Mouse (Mus musculus): ENCODE data around the gene Cpt1c.
A peak's percentile ranks its signal among the peaks of the same experiment; 100 is the strongest.

Gene Cpt1c

DNA sequence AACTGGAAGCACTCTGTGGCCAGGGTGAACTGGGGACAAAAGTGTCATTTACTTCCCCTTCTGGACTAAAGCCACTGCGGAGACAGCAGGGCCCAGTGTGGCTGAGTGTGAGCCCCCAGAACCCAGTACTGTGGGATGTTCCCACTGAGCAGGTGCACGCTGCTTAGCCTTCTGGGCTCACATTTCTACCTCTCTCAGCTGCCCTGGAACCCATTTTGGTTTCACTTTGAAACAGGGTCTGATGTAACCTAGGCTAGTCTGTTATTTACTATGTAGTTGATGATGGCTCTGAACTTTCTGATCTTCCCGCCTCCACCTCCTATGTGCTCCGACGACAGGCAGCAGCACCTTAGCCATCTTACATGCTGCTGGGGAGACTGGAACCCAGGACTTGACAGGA is 11.8 kb downstream of the Cpt1c start:
- DNase-seq (ENCODE audit: low spot score in 2 of 2), result no peak

DNA sequence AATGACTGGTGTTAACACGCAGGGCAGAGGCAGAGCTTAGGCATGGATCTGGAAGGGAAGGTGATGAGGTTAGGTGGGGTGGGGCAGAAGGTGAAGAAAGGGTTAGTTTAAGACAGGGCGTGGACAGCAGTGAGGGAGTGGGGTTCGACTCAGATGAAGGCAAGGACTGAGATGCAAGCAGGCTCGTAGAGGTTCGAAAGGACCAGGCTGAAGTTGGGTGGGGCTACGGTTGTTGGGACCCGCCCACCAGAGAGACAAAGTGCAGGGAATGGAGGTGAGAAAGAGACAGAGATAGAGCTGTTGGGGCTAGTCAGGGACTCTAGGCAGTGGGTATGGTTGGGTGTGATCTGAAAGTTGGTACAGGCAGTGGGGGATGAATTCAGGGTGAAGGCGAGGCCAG is 12.3 kb downstream of the Cpt1c start:
- no peak for DNase-seq (ENCODE audit: low spot score in 2 of 2)

DNA sequence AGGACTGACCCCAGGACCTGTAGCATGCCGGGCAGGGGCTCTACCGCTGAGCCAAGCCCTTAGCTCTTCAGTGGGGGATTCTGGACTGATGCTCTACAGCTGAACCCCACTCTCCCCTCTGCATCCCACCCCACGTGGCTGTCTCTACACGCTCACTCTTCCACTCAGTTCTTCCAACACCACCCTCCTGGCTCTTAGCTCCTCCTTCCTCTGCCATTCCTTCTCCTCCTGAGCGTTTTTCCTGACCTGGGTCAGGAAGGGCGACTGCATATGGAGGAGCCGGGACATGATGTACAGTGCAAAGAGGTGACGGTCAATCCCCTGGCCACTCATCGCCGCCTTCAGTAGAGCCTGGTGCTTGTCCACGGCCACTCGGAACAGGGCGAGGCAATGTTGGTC is 14.1 kb downstream of the Cpt1c start:
- DNase-seq (ENCODE audit: low spot score in 2 of 2), result no peak

DNA sequence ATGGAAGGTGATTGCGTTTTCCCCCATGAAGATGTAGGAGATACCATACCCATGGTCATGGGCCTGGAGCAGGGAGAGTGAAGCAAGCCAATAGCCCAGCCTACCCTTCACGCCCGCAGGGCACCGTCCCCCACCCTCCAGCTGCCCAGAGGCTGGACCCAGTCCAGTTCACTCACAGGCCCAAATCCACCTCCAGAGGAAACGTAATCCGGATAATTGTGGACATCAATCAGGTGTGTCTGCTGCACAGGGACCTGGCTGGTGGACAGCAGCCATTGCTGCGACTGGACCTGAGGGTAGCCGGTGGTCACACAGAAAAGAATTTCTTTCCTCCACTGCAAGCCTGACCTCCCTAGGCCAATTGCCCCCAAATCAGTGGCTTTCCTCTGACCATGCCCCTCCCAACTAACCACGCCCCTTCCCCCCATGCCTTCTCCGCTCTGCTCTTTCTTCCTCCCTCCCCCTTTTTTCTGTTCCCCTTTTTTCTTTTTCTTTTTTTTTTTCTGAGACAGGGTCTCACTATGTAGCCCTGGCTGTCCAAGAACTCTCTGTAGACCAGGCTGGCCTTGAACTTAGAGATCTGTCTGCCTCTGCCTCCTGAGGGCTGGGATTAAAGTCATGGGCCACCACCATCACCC is 14.7 kb downstream of the Cpt1c start:
- no peak for DNase-seq (ENCODE audit: low spot score in 2 of 2)

- DNase-seq (ENCODE audit: low spot score in 2 of 2), result no peak
Observed at GRCm38 (mm10) chr7:44959281-44959680, 15.4 kb downstream of the Cpt1c start.

GRCm38 (mm10) chr7:44958208-44958607 is 16.4 kb downstream of the Cpt1c start:
- DNase-seq (ENCODE audit: low spot score in 2 of 2), result no peak

DNA sequence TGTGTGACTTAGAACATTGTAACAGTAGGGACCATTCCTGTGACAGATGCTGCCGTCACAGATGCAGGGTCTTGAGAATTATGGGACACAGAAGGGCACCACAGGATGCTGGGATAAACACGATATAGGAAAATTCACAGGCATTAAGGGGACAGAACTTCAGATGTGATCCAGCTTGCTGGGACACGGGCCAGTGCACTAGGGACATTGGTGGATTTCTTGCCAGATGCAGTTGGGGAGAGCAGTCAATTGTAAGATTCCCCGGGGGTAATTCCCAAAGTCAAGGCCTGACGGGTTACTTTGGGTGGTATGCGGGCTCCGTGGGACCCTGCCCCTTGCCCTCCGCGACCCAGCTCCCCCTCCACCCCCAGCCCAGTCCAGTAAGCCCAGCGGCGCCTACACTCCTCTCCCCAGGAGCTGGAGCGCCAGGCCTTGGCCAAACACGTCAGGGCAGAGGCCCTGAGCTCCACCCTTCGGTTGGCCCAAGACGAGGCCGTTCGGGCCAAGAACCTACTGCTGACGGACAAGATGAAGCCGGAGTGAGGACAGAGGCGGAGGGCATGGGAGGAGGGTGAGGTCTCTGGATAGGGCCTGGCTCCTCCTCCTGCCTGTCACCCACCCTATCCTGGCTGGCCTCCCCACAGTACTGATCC is 17.3 kb downstream of the Cpt1c start:
- DNase-seq (ENCODE audit: low spot score in 2 of 2), result no peak

DNA sequence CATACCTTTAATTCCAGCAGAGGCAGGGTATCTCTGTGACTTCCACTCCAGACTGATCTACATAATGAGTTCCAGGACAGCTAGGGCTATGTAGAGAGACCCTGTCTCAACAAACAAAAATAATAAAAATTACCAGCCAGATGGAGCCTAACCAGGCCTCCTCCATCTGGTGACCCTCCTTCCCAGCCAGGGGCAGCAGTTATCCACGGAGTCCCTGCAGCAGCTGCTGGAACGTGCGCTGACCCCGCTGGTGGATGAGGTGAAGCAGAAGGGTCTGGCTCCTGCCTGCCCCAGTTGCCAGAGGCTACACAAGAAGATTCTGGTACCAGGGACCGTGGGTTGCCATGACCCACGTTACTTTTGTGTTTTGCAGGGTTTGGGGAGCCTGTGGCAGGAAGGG is 18.4 kb downstream of the Cpt1c start:
- DNase-seq (ENCODE audit: low spot score in 2 of 2), result no peak

GRCm38 (mm10) chr7:44955628-44956027 is 19.0 kb downstream of the Cpt1c start:
- no peak for DNase-seq (ENCODE audit: low spot score in 2 of 2)

- no peak for DNase-seq (ENCODE audit: low spot score in 2 of 2)
Observed at GRCm38 (mm10) chr7:44954091-44954885, 20.4 kb downstream of the Cpt1c start.

- DNase-seq (ENCODE audit: low spot score in 2 of 2), result no peak
Observed at GRCm38 (mm10) chr7:44953561-44953960, 21.1 kb downstream of the Cpt1c start.

DNA sequence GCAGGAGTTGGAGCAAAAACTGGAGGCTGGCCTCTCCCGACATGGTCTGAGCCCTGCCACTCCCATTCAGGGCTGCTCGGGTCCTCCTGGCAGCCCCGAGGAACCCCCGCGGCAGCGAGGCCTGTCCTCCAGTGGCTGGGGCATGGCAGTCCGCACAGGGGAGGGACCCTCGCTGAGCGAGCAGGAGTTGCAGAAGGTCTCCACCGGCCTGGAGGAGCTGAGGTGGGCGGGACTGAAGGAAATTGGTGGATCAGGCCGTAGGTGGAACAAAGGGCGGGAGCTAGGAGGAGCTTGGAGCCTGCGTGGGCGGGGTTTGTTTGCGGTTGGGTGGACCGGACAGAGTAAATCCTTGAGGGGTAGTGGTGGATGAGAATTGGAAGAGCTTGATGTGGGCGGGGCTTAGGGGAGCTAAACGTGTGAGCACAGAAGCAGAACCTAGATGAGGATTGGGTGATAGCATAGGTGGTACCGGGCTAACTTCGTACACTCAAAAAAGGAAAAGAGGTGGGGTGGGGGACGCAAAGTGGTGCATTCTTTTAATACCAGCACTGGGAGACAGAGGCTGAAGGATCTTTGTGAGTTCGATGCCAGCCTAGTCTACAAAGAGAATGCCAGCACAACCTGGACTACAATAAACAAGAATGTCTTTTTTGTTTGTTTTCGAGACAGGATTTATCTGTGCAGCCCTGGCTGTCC is 21.9 kb downstream of the Cpt1c start:
- peak; percentile 78 to 83 for DNase-seq (ENCODE audit: low spot score in 2 of 2)

DNA sequence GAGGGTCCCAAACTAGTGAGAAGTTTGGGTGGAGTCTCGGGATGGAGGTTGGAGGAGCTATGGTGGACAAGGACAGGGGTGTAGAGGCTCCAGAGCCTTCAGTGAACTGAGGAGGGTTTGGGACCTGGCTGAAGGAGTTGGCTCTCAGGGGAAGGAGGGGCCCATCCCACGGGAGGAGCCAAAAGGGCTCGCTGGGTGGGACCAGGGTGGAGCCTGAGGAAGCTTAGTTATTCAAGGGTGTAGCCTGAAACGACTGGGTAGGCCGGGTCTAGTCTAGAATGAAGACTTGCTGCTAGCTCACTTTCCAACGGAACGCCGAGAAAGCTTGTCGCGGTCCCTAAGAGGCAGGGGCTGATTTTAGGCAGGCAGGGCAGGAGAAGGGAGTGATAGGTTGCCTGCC is 22.7 kb downstream of the Cpt1c start:
- DNase-seq (ENCODE audit: low spot score in 2 of 2), result no peak

- no peak for DNase-seq (ENCODE audit: low spot score in 2 of 2)
Observed at GRCm38 (mm10) chr7:44949922-44950321, 24.7 kb downstream of the Cpt1c start.

DNA sequence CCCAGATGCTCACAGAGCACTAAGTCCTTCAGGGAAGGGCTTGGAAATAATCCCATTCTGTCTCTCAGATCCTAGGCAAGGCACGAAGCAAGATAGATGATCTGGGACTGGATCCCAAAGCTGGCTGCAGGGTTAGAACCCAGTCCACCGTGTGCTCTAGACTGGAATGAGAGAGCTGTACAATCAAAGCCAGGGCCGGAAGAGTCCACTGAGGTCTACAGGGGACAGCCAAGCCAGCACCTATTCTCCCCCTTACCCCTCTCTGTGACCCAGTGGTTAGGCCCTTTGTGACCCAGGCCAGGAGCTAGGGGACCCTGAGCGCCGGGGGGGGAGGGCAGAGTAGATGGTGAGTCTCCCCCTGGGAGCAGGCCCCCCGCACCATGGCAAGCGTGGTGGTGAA is 31.7 kb downstream of the Cpt1c start, which contains the start of gene Tsks:
Gene Tsks (plus strand): TSS at position 301 of the 400 bp plus-strand sequence.
- no peak for DNase-seq (ENCODE audit: low spot score in 2 of 2)

DNA sequence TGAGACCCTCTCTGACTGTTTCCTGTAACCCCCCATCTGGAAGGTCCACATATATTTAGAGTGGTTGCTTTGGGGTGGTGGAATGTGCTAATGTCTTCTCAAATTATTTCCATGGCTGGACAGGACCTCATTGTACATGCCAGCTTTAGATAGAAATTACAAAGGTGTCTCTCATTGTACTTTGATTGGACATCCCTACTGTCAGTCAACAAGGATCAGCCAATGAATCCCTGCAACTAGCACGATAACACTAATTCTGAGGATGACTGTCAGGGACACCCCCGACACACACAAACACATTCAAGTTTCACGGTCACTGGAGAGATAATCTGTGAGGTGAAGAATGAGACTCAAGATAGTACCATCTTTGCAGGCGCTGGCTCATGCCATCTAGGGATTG is 36.0 kb downstream of the Cpt1c start:
- DNase-seq (ENCODE audit: low spot score in 2 of 2), result no peak

DNA sequence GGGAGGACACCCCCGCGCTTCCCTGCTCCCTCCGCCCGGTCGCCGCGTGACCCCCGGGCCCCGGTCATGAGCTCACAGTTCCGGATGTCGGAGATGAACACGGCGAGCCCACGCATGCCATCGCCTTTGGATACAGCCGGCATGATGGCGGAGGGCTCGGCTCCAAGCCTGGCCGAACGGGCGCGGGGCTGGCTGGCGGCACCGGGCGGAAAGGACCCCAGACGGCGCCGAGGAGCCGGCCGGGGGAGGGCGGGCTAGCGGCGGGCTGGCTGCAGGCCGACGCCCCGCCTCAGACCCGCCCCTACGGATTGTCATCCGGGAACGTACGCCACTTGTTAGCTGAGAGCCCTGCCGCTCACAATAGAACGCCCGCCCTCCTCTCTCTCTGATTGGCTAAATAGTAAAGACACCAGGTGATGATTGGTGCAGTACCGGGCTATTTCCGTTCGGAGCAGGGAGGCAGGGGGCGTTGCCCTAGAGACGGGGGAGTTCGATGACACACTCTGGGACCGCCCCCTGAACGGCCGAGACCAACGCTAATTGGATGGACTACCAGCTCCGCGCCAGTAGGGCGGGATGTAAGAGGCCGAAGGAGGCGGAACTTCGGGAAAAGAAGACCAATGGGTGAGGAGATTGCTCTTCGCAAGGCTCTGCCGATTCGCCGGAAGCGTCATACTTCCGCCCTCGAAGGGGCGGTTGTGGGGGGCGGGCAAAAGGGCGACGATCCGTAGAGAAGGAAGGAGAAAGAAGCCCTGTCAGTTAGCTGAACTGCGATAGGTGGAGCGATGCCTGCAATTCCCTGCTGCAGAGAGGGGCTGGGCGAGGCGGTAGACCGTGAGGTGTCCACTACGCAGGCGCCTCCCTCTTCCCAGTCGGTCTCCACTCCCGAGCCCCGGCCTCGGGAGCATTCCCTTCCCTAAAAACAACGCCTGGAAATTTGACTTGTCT is 45.2 kb downstream of the Cpt1c start, which contains the start of gene Ap2a1:
Gene Ap2a1 (minus strand): TSS at position 293 of the 948 bp plus-strand sequence.
- peak; percentile 99 to 100 for DNase-seq (ENCODE audit: low spot score in 2 of 2)

DNA sequence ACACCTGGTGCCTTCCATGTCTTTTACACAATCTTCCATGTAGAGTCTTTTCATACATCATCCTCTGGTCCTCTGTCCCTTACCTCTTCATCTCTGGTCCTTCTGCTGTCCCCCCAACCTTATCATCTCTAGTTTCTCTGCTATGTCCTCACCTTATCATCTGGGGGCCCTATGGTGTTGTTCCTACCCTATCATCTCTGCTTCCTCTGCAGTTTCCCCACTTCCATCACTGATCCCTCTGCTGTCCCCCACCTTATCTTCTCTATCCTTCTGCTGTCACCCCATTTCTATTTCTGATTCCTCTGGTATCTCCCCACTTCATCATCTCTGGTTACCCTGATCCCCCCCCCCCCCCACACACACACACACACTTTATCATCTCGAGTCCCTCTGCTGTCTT is 46.1 kb downstream of the Cpt1c start:
- DNase-seq (ENCODE audit: low spot score in 2 of 2), result no peak

GRCm38 (mm10) chr7:44925468-44925867 is 49.2 kb downstream of the Cpt1c start:
- no peak for DNase-seq (ENCODE audit: low spot score in 2 of 2)

DNA sequence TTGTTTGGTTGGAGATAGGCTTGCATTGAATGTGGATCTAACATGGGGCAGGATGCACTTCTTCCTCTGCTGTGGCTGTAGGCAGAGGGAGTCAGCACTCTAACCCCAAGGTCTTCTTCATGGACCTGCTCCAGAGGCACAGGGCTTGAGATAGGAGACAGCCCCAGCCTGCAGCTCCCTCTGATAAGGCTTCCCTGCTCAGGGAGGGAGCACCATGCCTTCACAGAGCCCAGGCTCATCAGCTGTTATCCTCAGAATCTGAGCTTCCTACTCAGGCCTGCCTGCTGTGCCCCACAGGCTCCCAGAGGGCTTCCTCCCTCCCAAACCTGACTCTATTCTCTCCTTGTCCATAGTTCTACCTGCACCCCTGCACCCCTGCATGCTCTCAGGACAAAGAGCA is 52.1 kb downstream of the Cpt1c start:
- no peak for DNase-seq (ENCODE audit: low spot score in 2 of 2)

GRCm38 (mm10) chr7:44919127-44919526 is 55.5 kb downstream of the Cpt1c start:
- DNase-seq (ENCODE audit: low spot score in 2 of 2), result no peak

All from frontal cortex, postnatal 36 days (tissue).